Mouse (Mus musculus) ovary, postnatal 14 days (tissue): Measurements from ENCODE around the gene Rfk.

Experiments used
- DNase-seq: peaks from one replicate; pipeline ENCODE4 v3.0.0; 2022; ENCODE audit warnings: low spot score

Gene Rfk

GRCm38 (mm10) chr19:17385022-17385421, 8.8 kb upstream of the Rfk start:
- no peak for DNase-seq

- no peak for DNase-seq
Measured at GRCm38 (mm10) chr19:17385426-17385825, 8.4 kb upstream of the Rfk start.

GRCm38 (mm10) chr19:17386424-17386823, 7.4 kb upstream of the Rfk start:
- DNase-seq: no peak

GRCm38 (mm10) chr19:17388404-17388803, 5.4 kb upstream of the Rfk start:
- no peak for DNase-seq

GRCm38 (mm10) chr19:17392866-17393265, 977 bp upstream of the Rfk start:
- no peak for DNase-seq

- no peak for DNase-seq
Measured at GRCm38 (mm10) chr19:17396802-17397201, 3.0 kb downstream of the Rfk start.

- DNase-seq: no peak
Measured at GRCm38 (mm10) chr19:17397922-17398321, 4.1 kb downstream of the Rfk start.

GRCm38 (mm10) chr19:17399965-17400364, 6.1 kb downstream of the Rfk start:
- no peak for DNase-seq

GRCm38 (mm10) chr19:17400571-17400970, 6.7 kb downstream of the Rfk start:
- DNase-seq: no peak

- DNase-seq: no peak
Measured at GRCm38 (mm10) chr19:17403175-17403574, 9.3 kb downstream of the Rfk start.

- DNase-seq: no peak
Measured at GRCm38 (mm10) chr19:17406823-17407222, 13.0 kb downstream of the Rfk start.

- DNase-seq: no peak
Measured at GRCm38 (mm10) chr19:17408591-17408990, 14.7 kb downstream of the Rfk start.

GRCm38 (mm10) chr19:17409351-17409750, 15.5 kb downstream of the Rfk start:
- no peak for DNase-seq

GRCm38 (mm10) chr19:17410465-17411065, 16.7 kb downstream of the Rfk start:
- no peak for DNase-seq

GRCm38 (mm10) chr19:17412915-17413459, 19.1 kb downstream of the Rfk start:
- no peak for DNase-seq

GRCm38 (mm10) chr19:17417855-17418254, 24.0 kb downstream of the Rfk start:
- no peak for DNase-seq

- no peak for DNase-seq
Measured at GRCm38 (mm10) chr19:17423306-17423705, 29.5 kb downstream of the Rfk start.

- DNase-seq: no peak
Measured at GRCm38 (mm10) chr19:17427824-17428560, 34.1 kb downstream of the Rfk start.

- no peak for DNase-seq
Measured at GRCm38 (mm10) chr19:17428561-17428914, 34.7 kb downstream of the Rfk start.

- DNase-seq: no peak
Measured at GRCm38 (mm10) chr19:17436651-17437050, 42.8 kb downstream of the Rfk start.

- no peak for DNase-seq
Measured at GRCm38 (mm10) chr19:17439476-17440189, 45.8 kb downstream of the Rfk start.

- no peak for DNase-seq
Measured at GRCm38 (mm10) chr19:17443581-17443980, 49.7 kb downstream of the Rfk start.
